Mouse (Mus musculus) ES-E14 (cell line): ENCODE measurements around the gene Dhh.

Experiments
- HCFC1 ChIP-seq: IDR thresholded peaks from 2 replicates; pipeline ENCODE4 v1.6.1; 2012; ENCODE audit warnings: low read length, inconsistent platforms, borderline replicate concordance; ENCODE audit not compliant: insufficient read depth
- MAFK ChIP-seq: IDR thresholded peaks from 2 replicates; pipeline ENCODE4 v1.6.1; 2014; ENCODE audit warnings: mild to moderate bottlenecking, low read depth, low read length, inconsistent platforms; ENCODE audit not compliant: insufficient read depth
- ZC3H11A ChIP-seq: IDR thresholded peaks from 2 replicates; pipeline ENCODE4 v1.6.1; 2012; ENCODE audit warnings: low read depth, mild to moderate bottlenecking, inconsistent platforms, low read length, borderline replicate concordance
- ZNF384 ChIP-seq: IDR thresholded peaks from 2 replicates; pipeline ENCODE4 v1.6.1; 2012; ENCODE audit warnings: low read depth, low read length, inconsistent platforms

DNA sequence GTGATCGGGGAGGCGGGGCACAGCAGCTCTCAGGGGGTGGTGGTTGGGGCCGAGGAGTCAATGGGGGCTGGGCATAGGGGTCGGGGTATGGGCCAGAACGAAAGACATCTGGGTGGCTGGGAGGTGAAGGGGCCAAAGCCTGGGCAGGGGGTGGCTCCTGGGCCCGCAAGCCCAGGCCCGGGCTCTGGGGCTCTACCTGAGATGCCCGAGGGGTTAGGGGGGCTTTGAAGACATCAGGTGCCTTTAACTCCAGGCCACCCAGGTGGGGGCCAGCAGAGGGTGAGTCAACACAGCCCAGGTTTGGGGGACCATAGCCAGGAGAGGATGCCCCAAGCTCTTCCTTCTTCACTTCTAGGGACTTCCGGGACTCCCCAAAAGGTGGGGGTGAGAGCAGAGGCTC is 45.6 kb downstream of the Dhh start:
- TF ChIP-seq ZNF384 (no peak), HCFC1 (no peak), ZC3H11A (no peak), MAFK (no peak)
